ENCODE assay signal across 20 mouse cellular contexts in genomic region chr5:37085241-37085640, GRCm38 (mm10). TPM values are rescaled to one million over a fixed set of nuclear protein-coding genes. Genes with fewer than 3 reads are reported as not detected.
DNase-seq lines count a peak whose midpoint lies in the region; ATAC-seq and TF ChIP-seq lines count a peak whose summit lies in the region.
"Had no signal": no experiment of that assay in that cellular context is flagged by ENCODE, and none has a peak within 500 bp of the region (broad histone marks: within the 10 kb centered on the region; RNA-seq: fewer than 3 reads in every experiment).

Gm1043 (plus strand) TSS chr5:37085370.

- no peak for TF ChIP-seq CTCF in forebrain, postnatal 0 days (IDR thresholded peaks at IDR 0.05; ENCODE audit: low read depth)

- 83% methylated on average over 16 of the region's 16 CpGs for WGBS in forebrain, postnatal 0 days

- no peaks in the 10 kb centered on the region for H3K27me3 ChIP-seq in forebrain, postnatal 0 days (ENCODE audit: insufficient read depth, low read length)
- H3K27me3 ChIP-seq: CH12.LX had no signal

- H3K36me3 ChIP-seq in forebrain, postnatal 0 days (ENCODE audit: insufficient read depth): 0 out of 2 replicates have a peak, but pooled peaks cover 9% of the 10 kb centered on the region
- H3K36me3 ChIP-seq: hindbrain, embryonic 12.5 days had no signal

- H3K27ac ChIP-seq in forebrain, postnatal 0 days (ENCODE audit: low read depth, low read length): peak within 1 kb of the TSS; percentile 84
- H3K27ac ChIP-seq: hindbrain, embryonic 12.5 days; neural tube, embryonic 15.5 days had no signal

- H3K9me3 ChIP-seq in forebrain, postnatal 0 days (ENCODE audit: low read length): no peaks in the 10 kb centered on the region
- H3K9me3 ChIP-seq: hindbrain, embryonic 12.5 days; neural tube, embryonic 15.5 days had no signal

- no peak within 1 kb of the TSS for H3K4me2 ChIP-seq in forebrain, postnatal 0 days (ENCODE audit: low read depth)
- H3K4me2 ChIP-seq: hindbrain, embryonic 12.5 days; neural tube, embryonic 15.5 days had no signal

- no peak within 1 kb of the TSS for H3K9ac ChIP-seq in forebrain, postnatal 0 days
- H3K9ac ChIP-seq: hindbrain, embryonic 12.5 days; neural tube, embryonic 15.5 days had no signal

- no peak within 1 kb of the TSS for H3K4me3 ChIP-seq in forebrain, postnatal 0 days (ENCODE audit: low read depth, low read length)
- H3K4me3 ChIP-seq: hindbrain, embryonic 12.5 days; neural tube, embryonic 15.5 days had no signal

- peaks cover 20% of the 10 kb centered on the region; the same call in 1 of the 2 replicates for H3K4me1 ChIP-seq in forebrain, postnatal 0 days (ENCODE audit: insufficient read depth)

- ATAC-seq in forebrain, postnatal 0 days: no peak

- DNase-seq in cerebellum, postnatal 25 days: peak; percentile 29 to 51
- no peak for DNase-seq in cerebellum, postnatal 4 days (ENCODE audit: low spot score in 2 of 2)
- no peak for DNase-seq in layer of hippocampus, adult 8-10 months (ENCODE audit: low spot score in 2 of 2)
- no peak for DNase-seq in layer of hippocampus, adult 11-12 months (ENCODE audit: low spot score)
- DNase-seq in forebrain, postnatal 0 days: no peak
- DNase-seq in left cerebral cortex, postnatal 25 days (ENCODE audit: low spot score in 2 of 2): no peak
- DNase-seq in lung, adult 18-20 months: no peak
- no peak for DNase-seq in neural tube, embryonic 10.5 days (ENCODE audit: extremely low spot score, low spot score)
- DNase-seq: adrenal gland, postnatal 14 days; heart, postnatal 10 days; lung, adult 2 months; lung, postnatal 36 days; right cerebral cortex, postnatal 4 days had no signal

- intact Hi-C loops in left cerebral cortex, postnatal 25 days (cut with DNase I): no loop called here

RNA-seq across cellular contexts. Expression of gene Gm1043, which starts in this region (rescaled TPM):
- 10 to 100 TPM; 22.4 to 42.6 (median 30.3) TPM for total RNA-seq in layer of hippocampus, adult 8-10 months (2022)
- 22.1 and 26.4 TPM in 2 replicates for total RNA-seq in forebrain, postnatal 0 days (2014; rRNA removed)
- 1.1 and 1.4 TPM in 2 replicates for polyA plus RNA-seq in forebrain, postnatal 0 days (2015; fragmentation: Nextera tagmentation; extraction: Ambion mirVana)
- total RNA-seq in left cerebral cortex, postnatal 25 days (2021): 10 to 100 TPM; 32.2 to 38.5 TPM
- total RNA-seq: CH12.LX; gastrocnemius, postnatal 36 days; heart, postnatal 10 days; liver, adult 2 months had no signal
- polyA plus RNA-seq: intestine, embryonic 14.5 days; kidney, embryonic 14.5 days had no signal

Comparison
In these comparisons a context has a peak if more than half of its experiments do, and no peak if none do; other contexts are left out.
1. DNase-seq: peak in cerebellum, postnatal 25 days (2 of 2); none in cerebellum, postnatal 4 days (0 of 2), layer of hippocampus, adult 8-10 months (0 of 2), layer of hippocampus, adult 11-12 months (single experiment), forebrain, postnatal 0 days (single experiment), left cerebral cortex, postnatal 25 days (0 of 2), lung, adult 18-20 months (0 of 2) and neural tube, embryonic 10.5 days (single experiment).